Mouse (Mus musculus): ENCODE results near the gene Sidt2.

Sidt2 gene

GRCm38 (mm10) chr9:45911673-45912072 is 43.4 kb downstream of the Sidt2 start:
- DNase-seq (ENCODE audit: low read depth, low spot score), result peak; percentile 44

- no peak for DNase-seq (ENCODE audit: low read depth, low spot score)
Measured at GRCm38 (mm10) chr9:45910995-45911394, 44.1 kb downstream of the Sidt2 start.

- DNase-seq (ENCODE audit: low read depth, low spot score), result no peak
Measured at GRCm38 (mm10) chr9:45907078-45907428, 48.0 kb downstream of the Sidt2 start.

GRCm38 (mm10) chr9:45906355-45907077 is 48.5 kb downstream of the Sidt2 start, which contains the start of the genes Pcsk7 and Rnf214:
TSS of gene Pcsk7 (plus strand) at chr9:45906497.
TSS of gene Rnf214 (minus strand) at chr9:45906911.
- DNase-seq (ENCODE audit: low read depth, low spot score), result peak; percentile 90

- peak; percentile 56 for DNase-seq (ENCODE audit: low read depth, low spot score)
Measured at GRCm38 (mm10) chr9:45905811-45906237, 49.2 kb downstream of the Sidt2 start.

- DNase-seq (ENCODE audit: low read depth, low spot score), result no peak
Measured at GRCm38 (mm10) chr9:45905196-45905595, 49.9 kb downstream of the Sidt2 start.

- no peak for DNase-seq (ENCODE audit: low read depth, low spot score)
Measured at GRCm38 (mm10) chr9:45893681-45894080, 61.4 kb downstream of the Sidt2 start.

Measured in A20 (cell line).